Mouse (Mus musculus) granulocyte monocyte progenitor cell, adult 5-6 weeks (primary cell): ENCODE data around the gene Cenpa. TPM values are rescaled to one million over a fixed set of nuclear protein-coding genes. Genes with fewer than 3 reads are reported as not detected.

Experiments
- ATAC-seq: replicated peaks from 2 replicates; pipeline ENCODE4 v1.8.0; 2016; ENCODE audit warnings: mild to moderate bottlenecking, moderate TSS enrichment, inconsistent platforms; ENCODE audit not compliant: poor library complexity, severe bottlenecking
- total RNA-seq, 2 experiments: library from RNA; stranded (forward) in 1 of 2; stranded (reverse) in 1 of 2; fragments of 200-712, 200-1000 nt in 1 of 2; fragments of >200 nt in 1 of 2; fragmentation: Nextera tagmentation in 1 of 2; gene quantifications; 2 replicates each; pipeline ENCODE4 v1.2.3; 2014 to 2017

The Cenpa gene
- total RNA-seq, 2 experiments from 2014 or later = 110 to 124 TPM

- ATAC-seq = no peak
Measured at GRCm38 (mm10) chr5:30717991-30718703, 51.6 kb downstream of the Cenpa start.

GRCm38 (mm10) chr5:30721935-30722334, 55.4 kb downstream of the Cenpa start:
- ATAC-seq = no peak

Other genes with a start within 250 kb of the Cenpa start
- not detected in 2 replicates for gene Otof, start 204.8 kb upstream of the Cenpa start, total RNA-seq (2014; fragmentation: Nextera tagmentation)
- gene Otof, start 204.8 kb upstream of the Cenpa start, total RNA-seq (2017) = not detected in 2 replicates
- not detected in 2 replicates for gene 1700001C02Rik, start 200.7 kb upstream of the Cenpa start, total RNA-seq (2014; fragmentation: Nextera tagmentation)
- gene 1700001C02Rik, start 200.7 kb upstream of the Cenpa start, total RNA-seq (2017) = not detected in 2 replicates
- gene Cib4, start 120.9 kb upstream of the Cenpa start, total RNA-seq (2014; fragmentation: Nextera tagmentation) = not detected in 2 replicates
- not detected in 2 replicates for gene Cib4, start 120.9 kb upstream of the Cenpa start, total RNA-seq (2017)
- not detected in 2 replicates for gene Kcnk3, start 78.6 kb upstream of the Cenpa start, total RNA-seq (2014; fragmentation: Nextera tagmentation)
- not detected in 2 replicates for gene Kcnk3, start 78.6 kb upstream of the Cenpa start, total RNA-seq (2017)
- 11.8 and 15.4 TPM in 2 replicates for gene Slc35f6, start 18.8 kb upstream of the Cenpa start, total RNA-seq (2014; fragmentation: Nextera tagmentation)
- 2.8 and 6.6 TPM in 2 replicates for gene Slc35f6, start 18.8 kb upstream of the Cenpa start, total RNA-seq (2017)
- gene Dpysl5, start 44.8 kb downstream of the Cenpa start, total RNA-seq (2014; fragmentation: Nextera tagmentation) = not detected in 2 replicates
- not detected in 2 replicates for gene Dpysl5, start 44.8 kb downstream of the Cenpa start, total RNA-seq (2017)
- not detected in 2 replicates for gene Mapre3, start 147.9 kb downstream of the Cenpa start, total RNA-seq (2014; fragmentation: Nextera tagmentation)
- not detected in 2 replicates for gene Mapre3, start 147.9 kb downstream of the Cenpa start, total RNA-seq (2017)
- 40.7 and 48.5 TPM in 2 replicates for gene Tmem214, start 201.2 kb downstream of the Cenpa start, total RNA-seq (2014; fragmentation: Nextera tagmentation)
- gene Tmem214, start 201.2 kb downstream of the Cenpa start, total RNA-seq (2017) = 21.5 and 24.9 TPM in 2 replicates
- 8.9 and 27.6 TPM in 2 replicates for gene Agbl5, start 221.9 kb downstream of the Cenpa start, total RNA-seq (2014; fragmentation: Nextera tagmentation)
- 7.7 and 12.5 TPM in 2 replicates for gene Agbl5, start 221.9 kb downstream of the Cenpa start, total RNA-seq (2017)
- 361 and 454 TPM in 2 replicates for gene Ost4, start 241.0 kb downstream of the Cenpa start, total RNA-seq (2014; fragmentation: Nextera tagmentation)
- gene Ost4, start 241.0 kb downstream of the Cenpa start, total RNA-seq (2017) = 300 and 325 TPM in 2 replicates
- 78.8 and 147 TPM in 2 replicates for gene Emilin1, start 246.6 kb downstream of the Cenpa start, total RNA-seq (2014; fragmentation: Nextera tagmentation)
- gene Emilin1, start 246.6 kb downstream of the Cenpa start, total RNA-seq (2017) = 124 and 152 TPM in 2 replicates